Mouse (Mus musculus) right cerebral cortex, postnatal 36 days (tissue): Measurements from ENCODE around the gene Micu2.

Source experiments
- DNase-seq, 2 experiments: peaks; one replicate each; pipeline ENCODE4 v3.0.0; 2022; ENCODE audit warnings: low spot score in 2 of 2, mixed read lengths in 1 of 2

The Micu2 gene

GRCm38 (mm10) chr14:57998526-57999401 lies at the start of gene Micu2:
TSS of gene Micu2 (minus strand) at chr14:57999262.
- peak; percentile 77 to 80 for DNase-seq

DNA sequence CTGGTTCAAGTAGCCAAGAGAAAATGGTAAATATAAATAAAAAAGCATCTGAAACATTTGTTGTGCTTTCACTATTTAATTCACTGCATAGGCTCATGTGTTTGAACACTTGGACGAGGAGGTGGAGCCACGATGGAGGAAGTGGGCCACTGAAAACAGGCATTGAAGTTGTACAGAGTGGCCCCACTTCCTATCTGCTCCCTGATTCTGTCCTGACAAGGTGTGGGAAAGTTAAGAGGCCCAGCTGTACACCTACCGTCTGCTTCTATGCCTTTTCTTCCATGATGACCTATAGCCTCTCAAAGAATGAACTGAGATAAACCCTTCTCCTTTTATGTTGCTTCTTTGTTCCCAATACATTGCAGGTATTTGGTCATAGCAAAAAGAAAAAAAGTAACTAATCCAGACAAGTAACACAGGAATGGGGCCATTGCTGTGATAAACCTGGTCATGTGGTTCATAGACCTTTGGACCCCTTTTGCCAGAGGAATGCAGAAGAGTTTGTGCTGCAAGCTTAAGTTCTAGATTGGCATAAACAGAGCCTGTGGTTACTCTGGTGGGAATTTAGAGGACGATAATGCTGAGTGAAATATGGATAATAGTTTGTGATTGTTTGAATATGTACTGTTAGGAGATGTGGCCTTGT lies 47.7 kb upstream of the Micu2 start:
- DNase-seq = no peak

DNA sequence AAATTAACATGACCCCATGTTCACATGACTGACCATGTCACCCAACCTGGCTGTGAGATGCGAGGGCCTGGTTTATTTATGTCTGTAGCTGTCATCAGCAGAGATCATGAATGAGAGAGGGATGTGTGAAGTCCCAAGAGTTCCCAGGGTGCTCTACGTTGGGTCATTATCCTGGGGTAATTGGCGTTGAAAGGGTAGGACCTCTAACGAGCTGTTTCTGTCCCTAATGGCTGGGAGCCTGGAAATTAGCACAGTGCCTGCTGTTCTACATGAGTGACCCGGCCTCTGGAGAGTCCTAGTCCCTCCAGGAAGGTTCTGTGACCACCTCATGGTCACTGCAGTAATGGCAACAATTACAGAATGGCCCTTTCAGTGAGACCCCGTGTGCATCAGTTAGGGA lies 37.1 kb upstream of the Micu2 start:
- no peak for DNase-seq

DNA sequence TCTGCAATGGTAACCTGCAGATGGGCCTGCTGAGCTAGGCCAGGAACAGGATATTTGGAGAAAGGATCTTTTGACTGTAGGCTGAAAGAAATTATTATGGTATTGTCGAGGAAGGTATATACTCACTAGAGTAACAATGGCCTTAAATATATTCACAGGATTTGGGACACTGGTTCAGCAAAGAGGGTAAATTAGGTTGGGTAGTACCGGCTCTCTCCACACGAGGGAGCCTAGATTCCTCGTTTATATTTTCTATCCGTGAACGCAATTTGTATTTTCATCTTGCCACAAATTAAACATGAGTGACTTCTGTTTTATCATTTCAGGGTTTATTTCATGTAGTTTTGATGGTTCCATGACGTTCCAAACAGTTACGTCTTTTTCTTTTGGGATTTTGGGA lies 35.5 kb upstream of the Micu2 start:
- DNase-seq = peak; percentile 18 to 20

- DNase-seq = no peak
Observed at GRCm38 (mm10) chr14:58018869-58019268, 19.8 kb upstream of the Micu2 start.

- DNase-seq = no peak
Observed at GRCm38 (mm10) chr14:58003852-58004251, 4.8 kb upstream of the Micu2 start.

DNA sequence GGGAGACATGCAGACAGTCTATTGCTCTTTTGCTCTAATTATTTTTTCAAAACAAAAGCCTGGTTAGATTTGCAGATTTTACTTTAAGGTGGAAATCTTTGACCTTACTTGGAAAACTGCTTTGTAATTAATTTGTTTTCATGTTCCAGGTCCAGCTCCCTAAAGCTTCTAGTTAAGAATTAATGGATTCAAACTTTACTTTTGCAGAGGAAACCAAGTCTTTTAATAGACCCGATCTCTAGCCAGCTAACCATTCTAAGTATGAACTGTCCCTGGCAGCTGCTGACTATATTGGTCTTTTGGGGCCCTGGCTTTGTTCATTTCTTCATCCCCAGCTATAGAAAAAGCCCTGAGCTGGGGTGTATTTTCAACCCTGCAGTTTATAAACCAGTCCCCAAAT lies 3.1 kb upstream of the Micu2 start:
- no peak for DNase-seq

GRCm38 (mm10) chr14:57999402-57999734 lies 306 bp upstream of the Micu2 start:
- no peak for DNase-seq

DNA sequence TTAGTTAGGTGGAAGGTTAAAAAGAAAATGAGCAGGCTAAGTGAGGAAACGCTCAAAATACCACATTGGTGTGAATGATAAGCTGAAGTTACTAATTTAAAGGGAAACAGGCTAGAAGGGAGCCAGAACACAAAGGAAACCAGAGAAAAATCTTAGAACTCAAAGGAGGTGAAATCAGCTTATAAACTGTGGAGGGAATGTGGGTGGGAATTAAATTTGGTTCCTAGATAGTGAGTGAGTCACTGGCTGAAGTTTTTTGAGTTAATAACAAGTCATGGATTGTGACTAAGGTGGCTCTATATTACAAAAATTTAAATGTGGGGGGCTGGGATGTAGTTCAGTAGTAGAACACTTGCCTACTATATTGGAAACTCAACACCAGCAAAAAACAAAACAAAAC lies 1.6 kb downstream of the Micu2 start:
- no peak for DNase-seq

GRCm38 (mm10) chr14:57996210-57996609 lies 2.9 kb downstream of the Micu2 start:
- DNase-seq = no peak

DNA sequence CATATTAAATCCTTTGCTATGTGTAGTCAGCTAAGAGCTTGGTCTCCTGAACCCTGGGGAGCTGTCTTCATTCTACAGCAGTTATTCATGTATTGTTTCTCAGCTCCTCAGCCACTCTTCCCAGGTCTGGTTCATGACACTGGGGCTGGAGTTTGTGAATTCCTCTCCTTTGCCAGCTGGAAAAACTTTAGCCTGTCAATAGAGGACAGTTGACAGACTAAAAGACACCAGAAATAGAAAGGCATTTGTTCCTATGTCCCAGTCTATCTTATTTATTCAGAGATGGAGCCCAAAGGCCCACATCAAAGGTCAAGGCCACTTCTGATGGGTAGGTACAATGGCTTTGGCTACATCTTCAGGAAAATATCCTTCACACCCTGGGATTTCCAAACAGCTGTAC lies 7.3 kb downstream of the Micu2 start:
- DNase-seq = no peak

GRCm38 (mm10) chr14:57989162-57989561 lies 9.9 kb downstream of the Micu2 start:
- DNase-seq = no peak

GRCm38 (mm10) chr14:57985780-57986179 lies 13.3 kb downstream of the Micu2 start:
- no peak for DNase-seq

- DNase-seq = no peak
Observed at GRCm38 (mm10) chr14:57982450-57982849, 16.6 kb downstream of the Micu2 start.

GRCm38 (mm10) chr14:57981720-57982418 lies 17.2 kb downstream of the Micu2 start:
- DNase-seq = no peak

GRCm38 (mm10) chr14:57980776-57981175 lies 18.3 kb downstream of the Micu2 start:
- no peak for DNase-seq

DNA sequence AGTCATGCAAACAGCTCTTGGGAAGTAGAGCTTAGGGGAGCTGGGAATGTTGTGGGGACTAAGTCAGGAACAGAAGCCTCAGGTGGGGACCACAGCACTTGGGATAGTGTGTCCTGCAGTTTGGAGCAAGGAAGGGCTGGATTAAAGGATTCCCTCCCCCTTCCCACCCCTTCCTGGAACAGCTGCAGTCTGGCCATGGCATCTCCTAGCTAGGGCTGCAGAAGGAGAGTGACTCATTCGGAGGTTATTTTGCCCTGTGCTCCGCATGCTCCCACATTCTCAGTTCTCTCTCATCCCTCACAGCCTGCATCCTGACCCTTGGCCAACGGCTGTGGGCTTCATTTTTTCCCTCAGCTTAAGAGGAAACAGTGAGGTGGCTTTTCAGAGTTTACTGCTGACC lies 18.9 kb downstream of the Micu2 start:
- DNase-seq = no peak

- no peak for DNase-seq
Observed at GRCm38 (mm10) chr14:57978144-57978543, 20.9 kb downstream of the Micu2 start.

- no peak for DNase-seq
Observed at GRCm38 (mm10) chr14:57975656-57976055, 23.4 kb downstream of the Micu2 start.

DNA sequence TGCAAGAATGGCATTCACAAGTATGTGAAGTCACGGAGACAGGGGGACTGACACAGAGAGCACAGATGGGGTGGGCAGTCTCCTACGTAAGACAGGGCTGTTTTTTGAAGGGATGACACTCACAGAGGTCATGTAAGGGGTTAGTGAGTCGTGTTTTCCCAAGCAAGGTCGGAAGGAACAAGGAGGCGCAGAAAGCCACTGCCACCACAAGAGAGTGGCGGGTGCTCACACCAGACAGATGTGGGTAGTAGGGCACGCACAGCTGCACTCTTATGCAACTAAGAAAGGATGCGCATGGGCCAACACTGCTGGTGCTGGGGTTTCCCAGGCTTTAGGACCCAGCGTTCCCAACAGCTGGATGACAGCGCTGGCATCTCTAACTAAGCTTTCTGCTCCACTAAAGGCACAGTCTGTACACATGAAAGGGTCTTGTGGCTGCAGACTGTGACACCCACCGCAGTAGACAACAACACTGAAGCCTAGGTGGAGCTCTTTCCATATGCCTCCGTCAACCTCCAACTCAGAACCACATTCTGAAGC lies 27.0 kb downstream of the Micu2 start:
- DNase-seq = no peak

DNA sequence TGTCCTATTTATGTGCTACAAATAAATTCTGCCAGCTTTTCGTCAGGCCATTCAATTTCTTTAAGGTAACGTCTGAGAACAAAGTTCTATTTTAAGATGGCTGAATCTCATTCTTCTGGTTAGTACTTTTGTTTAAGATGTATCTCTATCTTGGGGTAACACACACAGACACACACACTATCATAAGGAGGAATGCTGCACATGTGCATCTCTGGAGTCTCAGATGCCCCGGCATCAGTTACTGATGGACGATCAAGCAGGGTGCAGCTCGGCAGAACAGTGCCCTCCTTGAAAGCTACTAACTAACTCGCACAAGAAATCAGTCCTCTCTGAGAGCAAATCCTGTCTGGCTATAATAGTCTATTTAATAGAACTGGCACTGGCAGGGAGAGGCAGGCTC lies 30.2 kb downstream of the Micu2 start:
- DNase-seq = no peak

- DNase-seq = no peak
Observed at GRCm38 (mm10) chr14:57967080-57967797, 31.8 kb downstream of the Micu2 start.
